Mouse (Mus musculus) thymus, postnatal 14 days (tissue): ENCODE data around the gene Rpl22.

Experiments
- DNase-seq: peaks from one replicate; pipeline ENCODE4 v3.0.0; 2021

Gene Rpl22

GRCm38 (mm10) chr4:152296874-152297861, 28.4 kb upstream of the Rpl22 start, which contains the start of gene Icmt:
TSS of gene Icmt (plus strand) at chr4:152297227.
- DNase-seq, result peak; percentile 100

- no peak for DNase-seq
Measured at GRCm38 (mm10) chr4:152298836-152299235, 26.7 kb upstream of the Rpl22 start.

GRCm38 (mm10) chr4:152300375-152300774, 25.2 kb upstream of the Rpl22 start:
- no peak for DNase-seq

- no peak for DNase-seq
Measured at GRCm38 (mm10) chr4:152302012-152302411, 23.5 kb upstream of the Rpl22 start.

GRCm38 (mm10) chr4:152303172-152303571, 22.4 kb upstream of the Rpl22 start:
- no peak for DNase-seq

GRCm38 (mm10) chr4:152304685-152305084, 20.9 kb upstream of the Rpl22 start:
- DNase-seq, result no peak

- no peak for DNase-seq
Measured at GRCm38 (mm10) chr4:152305991-152306390, 19.6 kb upstream of the Rpl22 start.

GRCm38 (mm10) chr4:152307542-152307941, 18.0 kb upstream of the Rpl22 start:
- no peak for DNase-seq

GRCm38 (mm10) chr4:152312186-152312585, 13.4 kb upstream of the Rpl22 start:
- no peak for DNase-seq

GRCm38 (mm10) chr4:152313211-152313632, 12.3 kb upstream of the Rpl22 start:
- no peak for DNase-seq

- DNase-seq, result no peak
Measured at GRCm38 (mm10) chr4:152313934-152314333, 11.6 kb upstream of the Rpl22 start.

- no peak for DNase-seq
Measured at GRCm38 (mm10) chr4:152315498-152316213, 9.9 kb upstream of the Rpl22 start.

- DNase-seq, result no peak
Measured at GRCm38 (mm10) chr4:152317631-152318033, 7.9 kb upstream of the Rpl22 start.

- DNase-seq, result peak; percentile 43
Measured at GRCm38 (mm10) chr4:152318517-152319234, 6.9 kb upstream of the Rpl22 start, which contains the start of gene Rnf207. TSS of gene Rnf207 (minus strand) at chr4:152318993.

- no peak for DNase-seq
Measured at GRCm38 (mm10) chr4:152321464-152321863, 4.1 kb upstream of the Rpl22 start.

- DNase-seq, result no peak
Measured at GRCm38 (mm10) chr4:152324641-152325562, 640 bp upstream of the Rpl22 start.

- no peak for DNase-seq
Measured at GRCm38 (mm10) chr4:152326543-152326942, 1.0 kb downstream of the Rpl22 start.

- DNase-seq, result peak; percentile 67
Measured at GRCm38 (mm10) chr4:152328691-152329090, 3.1 kb downstream of the Rpl22 start.

- peak; percentile 73 for DNase-seq
Measured at GRCm38 (mm10) chr4:152332952-152333351, 7.4 kb downstream of the Rpl22 start.

- no peak for DNase-seq
Measured at GRCm38 (mm10) chr4:152333587-152333986, 8.0 kb downstream of the Rpl22 start.

GRCm38 (mm10) chr4:152337772-152338171, 12.2 kb downstream of the Rpl22 start:
- DNase-seq, result no peak
